Mouse (Mus musculus) liver, adult 10 weeks (tissue): ENCODE data around the gene Slc27a1. TPM values are rescaled to one million over a fixed set of nuclear protein-coding genes. Genes with fewer than 3 reads are reported as not detected.

ENCODE experiments used
- polyA plus RNA-seq: library from polyadenylated mRNA; stranded (reverse); fragments of 350-450 nt; fragmentation: Illumina TruSeq; extraction: RNeasy Lipid Tissue Mini Kit (QIAGEN cat#74804); gene quantifications from one replicate; pipeline ENCODE4 v1.2.3, GENCODE M21; 2014; ENCODE audit warnings: low read depth, low replicate concordance

Gene Slc27a1
- polyA plus RNA-seq, result 0.90 TPM

GRCm38 (mm10) chr8:71568387-71568937 is at the start of gene Slc27a1:
Slc27a1 (plus strand) TSS chr8:71568882.

GRCm38 (mm10) chr8:71525226-71526050 is 43.2 kb upstream of the Slc27a1 start, which contains the start of gene Ccdc194:
Ccdc194 (minus strand) TSS chr8:71525711.

DNA sequence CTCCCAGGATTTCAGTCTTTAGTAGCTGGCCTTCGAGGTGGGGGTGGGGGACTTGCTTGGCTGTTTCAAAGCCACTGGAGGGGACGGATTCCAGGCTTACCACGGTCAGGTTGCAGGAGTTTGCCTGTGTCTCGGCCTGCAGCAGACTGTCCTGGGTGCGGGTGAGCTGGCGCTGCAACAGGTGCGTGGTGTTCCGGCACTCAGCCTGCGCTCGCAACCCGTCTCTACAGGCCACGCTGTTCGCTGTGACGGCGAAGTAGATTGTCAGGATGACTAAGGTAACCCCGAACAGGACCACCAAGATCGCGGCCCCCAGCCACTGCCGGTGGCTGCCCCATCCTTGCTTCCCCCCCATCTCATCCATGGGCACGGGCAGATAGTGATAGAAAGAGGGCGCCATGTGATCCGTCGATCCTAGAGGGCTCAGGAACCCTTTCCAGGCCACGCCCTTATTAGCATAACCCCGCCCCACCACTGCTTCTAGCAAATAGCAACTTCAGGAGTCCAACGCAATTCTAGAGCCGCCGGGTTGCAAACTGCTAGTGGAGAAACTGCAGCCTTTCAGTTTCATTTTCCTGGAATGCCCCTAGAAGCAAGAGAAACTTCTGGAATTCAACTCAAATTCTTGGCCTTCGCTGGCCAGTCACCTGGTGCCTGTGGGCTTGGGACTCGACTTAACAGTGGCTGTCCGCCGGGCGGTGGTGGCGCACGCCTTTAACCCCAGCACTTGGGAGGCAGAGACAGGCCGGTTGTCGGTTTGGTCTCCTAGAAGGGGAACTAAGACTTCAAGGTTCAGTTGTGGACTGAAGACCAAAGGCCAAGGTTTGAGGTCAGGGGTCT is 31.4 kb upstream of the Slc27a1 start, which contains the start of gene Bst2:
Gene Bst2 (minus strand): TSS at position 429 of the 840 bp plus-strand sequence.

DNA sequence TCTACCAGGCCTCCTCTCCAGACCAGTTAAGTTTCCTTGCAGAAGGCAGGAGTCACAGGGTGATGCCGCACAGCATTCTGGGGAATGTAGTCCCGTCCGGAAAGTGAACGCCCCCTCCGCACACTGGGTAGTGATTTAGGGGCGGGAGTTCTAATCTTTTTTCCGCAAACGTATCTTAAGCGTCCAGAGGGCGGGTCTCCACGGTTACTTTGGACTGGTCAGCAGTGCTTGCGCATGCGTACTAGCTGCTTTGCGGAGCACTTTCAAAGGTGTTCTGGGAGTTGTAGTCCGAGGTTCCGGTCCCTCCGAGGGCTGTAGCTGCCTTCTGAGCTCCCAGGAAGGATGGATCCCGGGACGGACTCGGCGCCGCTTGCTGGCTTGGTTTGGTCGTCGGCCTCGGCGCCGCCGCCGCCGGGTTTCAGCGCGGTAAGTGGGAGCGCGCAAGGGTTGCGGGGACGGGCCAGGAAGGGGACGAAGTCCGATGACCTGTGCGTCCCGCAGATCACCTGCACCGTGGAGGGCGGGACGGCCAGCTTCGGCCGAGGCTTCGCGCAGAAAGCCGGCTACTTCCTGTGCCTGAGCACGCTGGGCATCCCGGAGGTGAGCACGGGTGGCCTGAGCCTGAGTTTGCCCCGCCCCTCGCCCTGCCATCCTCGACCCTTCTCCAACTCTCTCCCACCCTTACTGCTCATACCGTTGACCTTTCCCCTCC is 25.9 kb upstream of the Slc27a1 start, which contains the start of gene Mvb12a:
Gene Mvb12a (plus strand): TSS at position 291 of the 712 bp plus-strand sequence.

DNA sequence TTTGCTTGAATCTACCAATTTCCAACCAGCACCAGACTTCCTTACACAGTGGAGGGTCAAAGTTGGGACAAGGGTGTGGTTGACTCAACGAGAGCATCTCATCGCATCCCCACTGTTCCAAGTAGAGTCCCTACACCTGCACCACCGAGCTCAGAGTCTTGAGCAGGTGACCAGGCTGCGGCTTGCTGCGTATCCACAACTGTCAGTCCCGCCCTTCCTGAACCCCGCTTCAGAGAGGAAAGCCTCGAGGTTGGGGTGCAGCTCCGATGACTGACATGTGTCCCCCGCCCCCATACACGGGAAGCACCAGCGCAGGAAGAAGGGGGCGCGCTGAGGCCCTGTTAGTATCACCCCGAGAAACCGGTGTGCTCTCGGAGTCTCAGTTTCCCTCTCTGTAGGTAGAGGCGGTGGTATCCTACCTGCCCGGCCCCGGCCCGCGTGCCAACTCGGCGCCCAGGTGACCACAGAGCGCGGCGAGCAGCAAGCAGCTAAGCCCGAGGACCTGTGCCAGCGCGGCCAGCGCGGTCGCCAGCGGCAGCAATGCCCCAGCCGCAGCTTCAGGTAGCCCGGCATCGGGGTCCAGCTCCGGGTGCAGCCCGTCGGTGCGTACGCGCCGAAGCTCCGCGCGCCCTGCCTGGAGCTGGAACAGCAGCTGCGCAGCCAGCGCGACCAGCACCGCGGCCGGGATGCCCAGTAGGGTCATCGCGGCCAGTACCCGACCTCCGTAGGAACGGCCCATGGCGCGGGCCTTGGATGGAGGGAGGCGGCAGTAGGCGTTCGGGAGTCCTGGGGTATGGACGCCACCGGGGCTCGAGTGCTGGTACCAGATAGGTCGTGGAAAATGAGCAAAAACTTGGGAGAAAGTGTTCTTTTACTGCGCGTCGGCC is 10.4 kb upstream of the Slc27a1 start, which contains the start of gene Tmem221:
Gene Tmem221 (minus strand): TSS at position 801 of the 887 bp plus-strand sequence.

GRCm38 (mm10) chr8:71566501-71566900 is 2.2 kb upstream of the Slc27a1 start, which contains the start of gene Nxnl1:
Nxnl1 (minus strand) TSS chr8:71566601.

DNA sequence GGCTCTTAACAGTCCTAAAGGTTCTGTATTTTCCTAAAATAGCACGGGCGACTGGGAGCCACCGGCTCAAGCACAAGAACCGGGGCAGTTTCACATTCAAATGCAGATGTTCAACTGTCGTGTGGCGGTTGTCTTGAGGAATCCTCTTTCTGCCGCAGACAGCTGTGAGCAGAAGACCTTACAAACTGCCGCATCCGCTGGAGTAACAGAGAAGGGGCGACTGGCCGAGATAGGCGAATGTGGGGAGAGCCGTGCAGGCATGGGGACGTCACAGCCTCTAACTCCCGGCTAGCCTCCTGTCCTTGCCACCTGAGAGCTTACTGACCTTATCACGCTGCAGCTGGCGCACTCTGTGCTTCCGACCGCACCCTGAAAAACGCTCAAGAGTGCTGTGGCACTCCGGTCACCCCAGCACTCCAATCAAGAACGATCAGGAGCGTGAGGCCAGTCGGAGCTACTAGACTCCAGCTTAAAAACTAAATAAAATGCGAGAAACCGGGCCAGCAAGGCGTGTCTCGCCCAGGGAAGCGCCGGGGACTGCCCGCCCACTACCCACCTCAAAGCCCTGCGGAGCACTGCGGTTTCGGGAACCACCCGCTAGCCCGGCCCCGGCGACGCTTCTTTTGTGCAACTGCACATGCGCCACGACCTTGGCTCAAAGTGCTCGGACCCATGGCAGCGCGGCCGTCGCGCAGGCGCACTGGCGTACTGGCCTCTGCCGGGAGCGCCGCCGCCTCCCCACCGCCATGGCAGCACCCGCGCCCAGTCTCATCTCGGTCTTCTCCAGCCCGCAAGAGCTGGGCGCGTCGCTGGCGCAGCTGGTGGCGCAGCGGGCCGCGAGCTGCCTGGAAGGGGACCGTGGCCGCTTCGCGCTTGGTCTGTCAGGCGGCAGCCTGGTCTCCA is 23.0 kb downstream of the Slc27a1 start, which contains the start of gene Pgls:
Gene Pgls (plus strand): TSS at position 706 of the 903 bp plus-strand sequence.

DNA sequence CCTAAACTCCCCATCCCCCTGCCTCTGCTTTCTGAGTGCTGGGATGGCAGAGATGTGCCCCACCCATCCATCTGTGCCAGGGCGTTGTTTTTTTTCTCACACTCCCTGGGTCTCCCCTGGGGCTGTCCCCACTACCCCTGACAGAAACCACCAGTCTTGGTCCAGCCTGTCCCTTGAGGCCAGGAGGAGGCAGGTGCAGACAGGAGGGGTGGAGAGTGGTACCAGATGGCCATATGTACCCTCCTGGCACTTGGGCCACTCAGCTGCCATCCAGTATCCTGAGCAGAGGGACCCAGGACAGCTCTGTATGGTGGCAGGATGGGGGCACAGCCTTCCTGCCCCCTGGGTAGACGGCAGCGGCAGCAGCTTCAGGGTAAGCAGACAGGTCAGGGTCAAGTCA is 28.8 kb downstream of the Slc27a1 start, which contains the start of gene Fam129c:
Gene Fam129c (plus strand): TSS at position 198 of the 400 bp plus-strand sequence.

GRCm38 (mm10) chr8:71610822-71611651 is 42.4 kb downstream of the Slc27a1 start, which contains the start of gene Colgalt1:
Colgalt1 (plus strand) TSS chr8:71610998.

Other genes with a start within 250 kb of the Slc27a1 start
- gene Use1, start 202.0 kb upstream of the Slc27a1 start, polyA plus RNA-seq, result 5.1 TPM
- gene Ocel1, start 197.6 kb upstream of the Slc27a1 start, polyA plus RNA-seq, result 1.1 TPM
- gene Nr2f6, start 186.9 kb upstream of the Slc27a1 start, polyA plus RNA-seq, result 9.2 TPM
- 1.0 TPM for gene Ushbp1, start 173.1 kb upstream of the Slc27a1 start, polyA plus RNA-seq
- 20.7 TPM for gene Babam1, start 172.0 kb upstream of the Slc27a1 start, polyA plus RNA-seq
- gene Ankle1, start 162.9 kb upstream of the Slc27a1 start, polyA plus RNA-seq, result not detected
- gene Abhd8, start 105.2 kb upstream of the Slc27a1 start, polyA plus RNA-seq, result not detected
- gene Mrpl34, start 103.9 kb upstream of the Slc27a1 start, polyA plus RNA-seq, result 5.9 TPM
- gene Dda1, start 99.7 kb upstream of the Slc27a1 start, polyA plus RNA-seq, result 1.1 TPM
- 0.45 TPM for gene Ano8, start 82.9 kb upstream of the Slc27a1 start, polyA plus RNA-seq
- gene Gtpbp3, start 80.8 kb upstream of the Slc27a1 start, polyA plus RNA-seq, result 0.64 TPM
- gene Plvap, start 57.1 kb upstream of the Slc27a1 start, polyA plus RNA-seq, result 3.6 TPM
- not detected for gene Ccdc194, start 43.2 kb upstream of the Slc27a1 start, polyA plus RNA-seq
- gene Bst2, start 31.4 kb upstream of the Slc27a1 start, polyA plus RNA-seq, result 29.0 TPM
- gene Mvb12a, start 26.0 kb upstream of the Slc27a1 start, polyA plus RNA-seq, result 3.5 TPM
- not detected for gene Tmem221, start 10.0 kb upstream of the Slc27a1 start, polyA plus RNA-seq
- not detected for gene Nxnl1, start 2.3 kb upstream of the Slc27a1 start, polyA plus RNA-seq
- gene Pgls, start 23.3 kb downstream of the Slc27a1 start, polyA plus RNA-seq, result 0.69 TPM
- not detected for gene Fam129c, start 28.8 kb downstream of the Slc27a1 start, polyA plus RNA-seq
- gene Colgalt1, start 42.1 kb downstream of the Slc27a1 start, polyA plus RNA-seq, result 29.0 TPM
- gene Unc13a, start 102.9 kb downstream of the Slc27a1 start, polyA plus RNA-seq, result not detected
- gene Jak3, start 107.4 kb downstream of the Slc27a1 start, polyA plus RNA-seq, result 0.11 TPM
- gene Insl3, start 120.3 kb downstream of the Slc27a1 start, polyA plus RNA-seq, result not detected
- 2.3 TPM for gene B3gnt3, start 132.9 kb downstream of the Slc27a1 start, polyA plus RNA-seq
- gene Fcho1, start 156.8 kb downstream of the Slc27a1 start, polyA plus RNA-seq, result not detected